Mouse (Mus musculus): ENCODE measurements around the gene Itsn1. TPM values are rescaled to one million over a fixed set of nuclear protein-coding genes. Genes with fewer than 3 reads are reported as not detected.

Itsn1 gene
- polyA plus RNA-seq, 1 experiment: 55.2 TPM

- TF ChIP-seq POLR2A (IDR thresholded peaks at IDR 0.05; ENCODE audit: extremely low read depth, insufficient read depth, low read length) (no peak), CTCF (IDR thresholded peaks at IDR 0.05; ENCODE audit: extremely low read depth, insufficient read depth, low read length) (no peak)
- H3K4me3 ChIP-seq (ENCODE audit: insufficient read depth, low read length): no peak overlapping the region
- no peak overlapping the region for H3K27ac ChIP-seq (ENCODE audit: insufficient read depth, low read length)
These were observed 130.1 kb downstream of the Itsn1 start for GRCm38 (mm10) chr16:91859203-91859602.

GRCm38 (mm10) chr16:91859958-91860357 is 130.9 kb downstream of the Itsn1 start:
- no peak overlapping the region for H3K27ac ChIP-seq (ENCODE audit: insufficient read depth, low read length)
- H3K4me1 ChIP-seq (ENCODE audit: control insufficient read depth, insufficient read depth, low read length): no peaks in the 10 kb centered on the region; the same call in 1 of the 2 replicates
- no peak overlapping the region for H3K4me3 ChIP-seq (ENCODE audit: insufficient read depth, low read length)
- TF ChIP-seq POLR2A (IDR thresholded peaks at IDR 0.05; ENCODE audit: extremely low read depth, insufficient read depth, low read length) (no peak), CTCF (IDR thresholded peaks at IDR 0.05; ENCODE audit: extremely low read depth, insufficient read depth, low read length) (no peak)

More at GRCm38 (mm10) chr16:91859203-91859602, 130.1 kb downstream of the Itsn1 start:
- H3K4me1 ChIP-seq (ENCODE audit: control insufficient read depth, insufficient read depth, low read length): no peaks in the 10 kb centered on the region; the same call in 1 of the 2 replicates

- H3K4me3 ChIP-seq (ENCODE audit: insufficient read depth, low read length): no peak overlapping the region
- H3K4me1 ChIP-seq (ENCODE audit: control insufficient read depth, insufficient read depth, low read length): no peaks in the 10 kb centered on the region; the same call in 1 of the 2 replicates
- TF ChIP-seq CTCF (IDR thresholded peaks at IDR 0.05; ENCODE audit: extremely low read depth, insufficient read depth, low read length): no peak
- 0 out of 2 replicates have a peak overlapping the region, but pooled peaks have one; percentile 6 for H3K27ac ChIP-seq (ENCODE audit: insufficient read depth, low read length)
These were observed 131.5 kb downstream of the Itsn1 start for GRCm38 (mm10) chr16:91860471-91861125.

- H3K27ac ChIP-seq (ENCODE audit: insufficient read depth, low read length): no peak overlapping the region
- H3K4me1 ChIP-seq (ENCODE audit: control insufficient read depth, insufficient read depth, low read length): peaks cover 2% of the 10 kb centered on the region; the same call in 1 of the 2 replicates
- TF ChIP-seq CTCF (IDR thresholded peaks at IDR 0.05; ENCODE audit: extremely low read depth, insufficient read depth, low read length) (no peak), POLR2A (IDR thresholded peaks at IDR 0.05; ENCODE audit: extremely low read depth, insufficient read depth, low read length) (no peak)
These were observed 132.8 kb downstream of the Itsn1 start for GRCm38 (mm10) chr16:91861784-91862371.

GRCm38 (mm10) chr16:91862836-91863235 is 133.8 kb downstream of the Itsn1 start:
- H3K4me1 ChIP-seq (ENCODE audit: control insufficient read depth, insufficient read depth, low read length): peaks cover 2% of the 10 kb centered on the region; the same call in 1 of the 2 replicates
- no peak overlapping the region for H3K4me3 ChIP-seq (ENCODE audit: insufficient read depth, low read length)
- no peak overlapping the region for H3K27ac ChIP-seq (ENCODE audit: insufficient read depth, low read length)
- TF ChIP-seq POLR2A (IDR thresholded peaks at IDR 0.05; ENCODE audit: extremely low read depth, insufficient read depth, low read length) (no peak), CTCF (IDR thresholded peaks at IDR 0.05; ENCODE audit: extremely low read depth, insufficient read depth, low read length) (no peak)

More at GRCm38 (mm10) chr16:91861784-91862371, 132.8 kb downstream of the Itsn1 start:
- H3K4me3 ChIP-seq (ENCODE audit: insufficient read depth, low read length): no peak overlapping the region

GRCm38 (mm10) chr16:91864646-91865332 is 135.7 kb downstream of the Itsn1 start:
- TF ChIP-seq CTCF (IDR thresholded peaks at IDR 0.05; ENCODE audit: extremely low read depth, insufficient read depth, low read length): no peak
- no peak for TF ChIP-seq POLR2A (IDR thresholded peaks at IDR 0.05; ENCODE audit: extremely low read depth, insufficient read depth, low read length)
- Histone ChIP-seq H3K4me1 (ENCODE audit: control insufficient read depth, insufficient read depth, low read length) (peaks cover 2% of the 10 kb centered on the region; the same call in 1 of the 2 replicates), H3K4me3 (ENCODE audit: insufficient read depth, low read length) (no peak overlapping the region), H3K27ac (ENCODE audit: insufficient read depth, low read length) (no peak overlapping the region)

- no peak overlapping the region for H3K4me3 ChIP-seq (ENCODE audit: insufficient read depth, low read length)
- no peak overlapping the region for H3K27ac ChIP-seq (ENCODE audit: insufficient read depth, low read length)
- no peak for TF ChIP-seq CTCF (IDR thresholded peaks at IDR 0.05; ENCODE audit: extremely low read depth, insufficient read depth, low read length)
- peaks cover 2% of the 10 kb centered on the region; the same call in 1 of the 2 replicates for H3K4me1 ChIP-seq (ENCODE audit: control insufficient read depth, insufficient read depth, low read length)
These were observed 136.6 kb downstream of the Itsn1 start for GRCm38 (mm10) chr16:91865570-91866257.

- TF ChIP-seq POLR2A (IDR thresholded peaks at IDR 0.05; ENCODE audit: extremely low read depth, insufficient read depth, low read length): no peak
- no peak for TF ChIP-seq CTCF (IDR thresholded peaks at IDR 0.05; ENCODE audit: extremely low read depth, insufficient read depth, low read length)
- Histone ChIP-seq H3K27ac (ENCODE audit: insufficient read depth, low read length) (no peak overlapping the region), H3K4me1 (ENCODE audit: control insufficient read depth, insufficient read depth, low read length) (peaks cover 2% of the 10 kb centered on the region; the same call in 1 of the 2 replicates), H3K4me3 (ENCODE audit: insufficient read depth, low read length) (no peak overlapping the region)
These were observed 137.2 kb downstream of the Itsn1 start for GRCm38 (mm10) chr16:91866258-91866634.

GRCm38 (mm10) chr16:91867672-91868071 is 138.6 kb downstream of the Itsn1 start:
- peaks cover 2% of the 10 kb centered on the region; the same call in 1 of the 2 replicates for H3K4me1 ChIP-seq (ENCODE audit: control insufficient read depth, insufficient read depth, low read length)
- H3K27ac ChIP-seq (ENCODE audit: insufficient read depth, low read length): no peak overlapping the region
- TF ChIP-seq POLR2A (IDR thresholded peaks at IDR 0.05; ENCODE audit: extremely low read depth, insufficient read depth, low read length) (no peak), CTCF (IDR thresholded peaks at IDR 0.05; ENCODE audit: extremely low read depth, insufficient read depth, low read length) (no peak)
- H3K4me3 ChIP-seq (ENCODE audit: insufficient read depth, low read length): no peak overlapping the region

Measured in cortical plate, adult 2 months (tissue).